Mouse (Mus musculus) ZHBTc4 (cell line): ENCODE measurements at regions not wholly inside any gene's neighbourhood (a gene's known extent, or its start where the extent isn't known, plus 50 kb on each side); places are given as distances from the start of the nearest gene placed in this dataset.
A peak's percentile ranks its signal among the peaks of the same experiment; 100 is the strongest.

Experiments
- DNase-seq: peaks from one replicate; pipeline ENCODE4 v3.0.0-alpha.2; 2011; ENCODE audit warnings: low read depth, low spot score

DNA sequence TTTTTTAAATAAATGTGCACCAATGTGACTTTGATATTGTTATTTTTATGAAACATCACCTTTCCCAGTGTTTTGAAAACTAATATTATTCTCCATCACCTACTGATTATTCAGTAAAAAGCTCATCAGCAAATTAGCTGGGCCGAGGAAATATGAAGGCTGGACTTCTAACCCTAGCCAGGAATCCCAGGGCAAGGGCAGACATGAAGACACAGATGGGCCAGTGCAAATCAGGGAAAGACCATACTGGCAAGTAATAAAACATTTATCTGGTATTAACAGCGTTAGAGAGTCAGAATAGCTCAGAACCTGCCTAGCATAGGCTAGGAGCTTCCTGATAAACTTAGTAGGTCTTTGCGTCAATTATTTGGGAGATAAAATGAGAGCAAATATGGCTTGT lies 590.3 kb upstream of the Cenpq start:
- DNase-seq: no peak

DNA sequence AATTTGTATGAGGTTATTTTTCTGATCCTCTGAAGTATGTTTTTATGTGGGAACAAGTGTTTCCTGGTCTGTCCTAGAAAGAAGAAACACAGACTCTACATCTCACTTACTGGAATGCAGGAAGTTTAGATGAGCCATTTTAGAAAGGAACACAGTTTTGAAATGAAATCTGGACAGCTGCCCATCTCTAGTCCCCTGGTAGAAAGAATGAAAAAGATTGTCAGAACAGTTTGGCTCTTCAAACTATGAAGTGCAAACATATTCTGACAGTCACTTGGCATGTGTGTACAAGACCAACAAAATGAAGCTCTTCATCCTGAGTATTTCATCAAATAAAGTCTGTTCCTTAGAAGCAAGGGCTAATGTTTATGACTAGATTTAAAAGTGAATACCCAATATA lies 577.2 kb upstream of the Cenpq start:
- no peak for DNase-seq

DNA sequence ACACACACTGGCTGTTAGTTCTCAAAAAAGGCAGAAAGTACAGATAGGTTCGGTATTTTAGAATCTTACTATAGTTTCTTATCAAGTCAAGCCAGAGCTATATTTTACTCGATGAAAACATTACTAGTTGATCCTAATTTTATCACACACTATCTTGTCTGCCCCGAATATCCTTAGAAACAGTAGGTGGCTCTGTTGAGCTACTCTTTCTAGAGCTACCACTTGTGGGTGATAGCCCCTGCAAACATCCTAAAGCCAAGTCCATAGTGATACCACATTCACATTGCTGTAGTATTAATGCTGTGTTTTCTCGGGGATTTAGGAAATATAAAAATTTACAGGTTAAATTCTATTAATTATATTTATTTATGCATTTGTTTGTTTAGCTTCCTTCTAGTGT lies 570.2 kb upstream of the Cenpq start:
- DNase-seq: peak; percentile 14
